Mouse (Mus musculus) fat pad, adult 2 months (tissue): Measurements from ENCODE around the gene Dusp18.
"Not testable (repeated sequence)": the region's sequence is repeated elsewhere in the genome, so short reads cannot be mapped to it uniquely, and the experiment has no call there.

Source experiments
- DNase-seq: peaks from one replicate; pipeline ENCODE4 v3.0.0-alpha.2; 2011; ENCODE audit warnings: low read depth, low spot score; ENCODE audit errors: extremely low read depth

Dusp18 gene

DNA sequence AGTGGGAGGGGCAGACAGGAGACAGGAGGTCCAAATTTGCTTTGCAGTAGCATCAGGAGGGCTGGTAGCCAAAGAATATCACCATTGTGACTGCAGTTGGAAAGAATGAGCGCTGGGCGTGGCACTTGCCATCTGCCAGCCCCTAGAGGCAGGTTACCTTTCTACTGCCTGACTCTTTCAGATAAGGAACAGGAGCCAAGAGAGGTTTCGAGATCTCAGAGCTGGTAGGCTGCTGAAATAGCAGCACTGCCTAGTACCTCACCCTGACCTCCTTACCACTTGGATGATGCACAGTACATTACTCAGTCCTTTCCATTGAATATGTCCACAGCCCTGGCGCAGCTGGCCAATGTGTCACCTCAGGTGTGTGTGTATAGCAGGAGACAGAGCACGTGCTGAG is 7.7 kb upstream of the Dusp18 start:
- DNase-seq, result peak; percentile 85

DNA sequence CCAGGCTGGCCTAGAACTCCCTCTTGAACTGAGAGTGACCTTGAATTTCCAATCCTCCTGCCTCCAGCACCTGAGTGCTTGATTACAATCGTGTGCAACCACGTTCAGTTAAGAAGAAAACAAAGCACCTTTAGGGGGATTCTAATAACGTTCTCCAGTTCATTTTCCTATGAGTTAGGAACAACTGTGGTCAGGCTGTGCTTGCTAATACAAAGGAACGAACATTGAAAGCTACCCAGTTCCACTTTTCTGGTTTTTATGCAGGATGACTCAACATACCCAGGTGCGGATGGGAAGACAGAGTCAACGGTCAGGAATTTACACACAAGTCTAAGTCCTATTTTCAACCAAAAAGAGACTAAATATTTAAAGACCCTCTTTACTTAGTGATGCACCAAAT is 1.1 kb upstream of the Dusp18 start:
- DNase-seq, result no peak

DNA sequence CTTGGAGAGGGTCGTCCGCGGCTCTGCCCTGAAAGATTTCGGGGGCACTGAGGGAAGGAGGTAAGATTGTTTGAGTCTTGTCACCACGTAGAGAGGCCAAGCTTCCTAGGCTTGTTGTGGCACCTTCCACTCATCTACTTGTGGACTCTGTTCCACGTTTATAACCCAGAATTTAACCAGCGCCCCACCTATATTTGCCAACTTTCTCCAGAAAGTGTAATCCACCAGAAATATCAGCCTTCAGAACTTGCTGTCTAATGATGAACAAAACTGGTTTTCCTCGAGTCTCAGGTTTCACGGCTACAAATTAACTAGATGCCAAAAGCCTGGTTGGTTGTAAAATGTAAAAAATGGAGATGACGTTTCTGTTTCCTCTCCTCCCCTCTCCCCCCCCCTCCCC is 418 bp downstream of the Dusp18 start:
- DNase-seq, result no peak

DNA sequence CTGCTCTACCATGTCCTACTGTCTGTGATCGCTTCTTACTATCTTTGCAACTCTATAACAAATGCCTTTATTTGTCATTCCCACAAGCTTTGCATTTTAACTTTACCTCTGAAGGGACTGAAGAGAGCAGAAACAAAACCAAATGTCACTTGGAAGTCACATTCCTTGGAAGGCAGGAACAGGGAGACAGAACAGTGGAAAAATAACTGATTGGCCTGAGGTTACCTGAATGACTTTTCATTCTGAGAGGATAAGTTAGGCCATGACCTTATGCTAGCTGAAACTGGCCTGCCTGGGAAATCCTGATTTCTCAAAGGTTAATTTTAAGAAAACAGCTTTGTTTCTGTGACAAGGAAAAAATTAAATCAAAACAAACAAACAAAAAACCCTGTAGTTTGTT is 893 bp downstream of the Dusp18 start:
- DNase-seq, result no peak

- DNase-seq, result no peak
Observed at GRCm38 (mm10) chr11:3900296-3900695, 5.3 kb downstream of the Dusp18 start.

GRCm38 (mm10) chr11:3902516-3902915 is 7.5 kb downstream of the Dusp18 start:
- DNase-seq, result no peak

DNA sequence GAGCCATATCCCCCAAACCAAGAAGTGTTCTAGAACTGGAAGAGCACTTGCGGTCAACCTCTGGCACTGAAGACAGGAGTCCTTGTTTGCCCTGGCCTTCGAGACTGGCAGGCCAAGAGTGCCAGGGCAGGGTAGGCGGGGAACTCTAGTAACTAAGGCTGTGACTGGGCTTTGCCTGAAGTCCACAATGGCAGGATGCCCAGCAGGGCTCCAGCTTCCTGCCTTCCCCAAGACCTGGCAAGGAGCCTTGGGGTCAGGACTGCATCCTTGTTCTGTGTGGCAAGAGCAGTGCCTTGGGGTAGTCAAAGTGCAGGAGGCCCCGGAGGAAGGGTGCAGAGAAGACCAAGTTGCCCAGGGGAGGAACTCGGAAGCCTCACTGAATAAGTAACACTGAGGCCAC is 8.0 kb downstream of the Dusp18 start:
- peak; percentile 96 for DNase-seq

GRCm38 (mm10) chr11:3904673-3905072 is 9.6 kb downstream of the Dusp18 start:
- DNase-seq, result no peak

GRCm38 (mm10) chr11:3905446-3905845 is 10.4 kb downstream of the Dusp18 start:
- DNase-seq, result no peak

- no peak for DNase-seq
Observed at GRCm38 (mm10) chr11:3909236-3909635, 14.2 kb downstream of the Dusp18 start.

DNA sequence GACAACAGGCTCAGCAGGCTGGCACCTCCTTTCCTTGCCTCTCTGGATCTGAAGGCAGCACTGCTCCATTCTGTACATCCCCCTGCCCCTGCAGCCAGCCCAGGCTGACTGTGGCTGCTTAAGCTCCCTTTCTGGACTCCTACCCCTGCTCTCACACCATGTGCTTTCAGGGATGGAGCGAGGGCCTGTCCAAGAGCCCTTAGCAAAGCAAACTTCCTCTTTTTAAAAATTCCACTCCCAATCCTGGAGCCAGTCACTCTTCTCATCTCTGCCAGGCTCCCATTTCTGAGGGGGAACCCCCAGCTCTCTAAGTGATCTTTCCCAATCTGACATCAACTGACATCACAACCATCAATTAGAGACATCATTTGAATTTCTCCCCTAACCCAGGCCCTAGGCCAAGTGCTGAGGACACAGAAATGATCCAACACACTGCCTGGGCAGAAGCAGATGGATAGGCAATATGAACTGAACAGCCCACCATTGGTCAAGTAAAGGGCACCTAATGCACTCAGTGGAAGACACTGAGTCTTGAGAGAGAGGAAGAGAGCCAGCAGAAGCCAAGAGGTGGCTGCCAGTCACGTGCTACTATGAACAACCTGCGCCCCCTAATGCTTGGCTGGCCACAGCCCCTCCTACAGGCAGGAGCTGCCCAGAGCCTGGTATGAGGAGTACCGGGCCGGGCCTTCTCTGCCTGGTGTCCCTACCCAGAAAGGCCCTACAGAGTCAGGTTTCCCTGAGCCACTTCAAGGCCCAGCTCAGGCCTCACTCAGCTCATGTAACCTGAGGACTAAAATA is 15.7 kb downstream of the Dusp18 start:
- no peak for DNase-seq

DNA sequence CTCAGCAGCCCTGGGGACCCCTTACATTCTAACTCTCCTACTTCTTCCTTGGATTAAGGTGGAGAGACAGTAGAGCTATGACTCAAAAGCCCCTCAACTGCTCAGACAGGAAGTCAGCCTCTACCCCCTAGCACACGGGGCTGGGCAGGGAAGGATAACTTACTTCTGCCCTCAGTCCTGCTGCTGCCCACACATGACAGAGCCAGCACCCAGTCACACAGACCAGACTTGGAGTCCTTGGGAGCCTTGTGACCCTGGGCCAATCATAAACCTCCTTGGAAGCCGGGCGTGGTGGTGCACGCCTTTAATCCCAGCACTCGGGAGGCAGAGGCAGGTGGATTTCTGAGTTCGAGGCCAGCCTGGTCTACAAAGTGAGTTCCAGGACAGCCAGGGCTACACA is 16.4 kb downstream of the Dusp18 start:
- DNase-seq, result not testable (repeated sequence)

DNA sequence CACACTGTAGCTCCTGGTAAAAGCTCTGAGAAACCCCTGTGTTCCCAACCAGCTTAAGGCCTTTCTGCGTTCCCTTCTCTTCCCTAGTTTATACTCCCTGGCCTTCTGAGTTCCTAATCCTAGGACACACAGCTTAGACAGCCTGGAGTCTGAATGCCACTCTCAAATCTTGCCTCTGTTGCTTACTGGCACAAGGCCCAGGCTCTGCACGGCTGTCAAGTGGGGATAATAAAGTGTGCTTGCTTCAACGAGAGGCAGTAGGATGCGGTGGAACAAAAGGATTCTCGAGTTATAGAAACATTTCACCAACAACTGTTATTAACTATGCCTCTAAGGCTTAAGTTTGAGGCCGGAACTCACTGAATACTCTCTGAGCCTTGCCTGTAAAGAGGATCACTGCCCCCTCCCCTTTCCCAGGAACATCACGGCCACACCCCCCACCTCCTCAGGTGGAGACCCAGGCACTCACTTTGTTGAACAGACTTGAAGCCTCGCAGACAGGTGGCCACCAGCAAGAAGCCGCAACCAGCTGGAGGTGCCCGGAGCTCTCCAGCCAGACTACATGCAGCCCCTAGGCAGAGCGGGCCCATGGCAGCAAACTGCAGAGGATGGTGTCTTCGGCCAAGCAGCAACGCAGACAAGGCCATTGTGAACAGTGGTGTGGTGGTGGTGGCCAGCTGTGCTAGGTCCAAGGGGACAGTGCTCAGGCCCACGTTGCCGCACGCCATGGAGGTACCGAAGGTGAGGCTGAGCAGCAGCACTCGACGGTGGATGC is 17.2 kb downstream of the Dusp18 start:
- DNase-seq, result no peak

- no peak for DNase-seq
Observed at GRCm38 (mm10) chr11:3912875-3913271, 17.8 kb downstream of the Dusp18 start.

GRCm38 (mm10) chr11:3913316-3914108 is 18.5 kb downstream of the Dusp18 start:
- no peak for DNase-seq

GRCm38 (mm10) chr11:3914109-3914840 is 19.2 kb downstream of the Dusp18 start, which contains the start of gene Slc35e4:
Slc35e4 (minus strand) TSS chr11:3914664.
- DNase-seq, result no peak

GRCm38 (mm10) chr11:3918738-3919137 is 23.7 kb downstream of the Dusp18 start:
- no peak for DNase-seq

DNA sequence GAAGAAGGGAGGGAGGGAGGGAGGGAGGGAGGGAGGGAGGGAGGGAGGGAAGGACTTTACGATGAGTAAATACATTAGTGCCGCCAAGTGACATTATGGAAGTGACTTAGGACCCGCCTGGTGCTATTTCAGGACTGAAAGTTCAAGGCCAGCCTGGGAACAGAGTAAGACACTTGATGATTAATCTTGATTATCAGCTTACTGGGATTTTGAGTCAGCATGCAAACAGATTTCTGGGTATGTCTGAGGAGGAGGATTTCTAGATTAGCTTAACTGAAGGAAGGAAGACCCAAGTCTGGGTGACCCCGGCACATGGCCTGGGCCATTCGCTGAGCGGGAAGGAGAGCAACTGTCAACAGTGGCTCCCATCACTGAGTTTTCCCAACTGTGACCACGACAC is 25.4 kb downstream of the Dusp18 start:
- DNase-seq, result no peak

GRCm38 (mm10) chr11:3921281-3921850 is 26.3 kb downstream of the Dusp18 start:
- peak; percentile 64 for DNase-seq

- no peak for DNase-seq
Observed at GRCm38 (mm10) chr11:3922115-3922514, 27.1 kb downstream of the Dusp18 start.
